Mouse (Mus musculus): Measurements from ENCODE around the gene Ubc. TPM values are rescaled to one million over a fixed set of nuclear protein-coding genes. Genes with fewer than 3 reads are reported as not detected.
"Not testable (repeated sequence)": the region's sequence is repeated elsewhere in the genome, so short reads cannot be mapped to it uniquely, and the experiment has no call there.

The Ubc gene
- total RNA-seq, 2 experiments from 2014 or later, result 856 to 1,567 TPM

DNA sequence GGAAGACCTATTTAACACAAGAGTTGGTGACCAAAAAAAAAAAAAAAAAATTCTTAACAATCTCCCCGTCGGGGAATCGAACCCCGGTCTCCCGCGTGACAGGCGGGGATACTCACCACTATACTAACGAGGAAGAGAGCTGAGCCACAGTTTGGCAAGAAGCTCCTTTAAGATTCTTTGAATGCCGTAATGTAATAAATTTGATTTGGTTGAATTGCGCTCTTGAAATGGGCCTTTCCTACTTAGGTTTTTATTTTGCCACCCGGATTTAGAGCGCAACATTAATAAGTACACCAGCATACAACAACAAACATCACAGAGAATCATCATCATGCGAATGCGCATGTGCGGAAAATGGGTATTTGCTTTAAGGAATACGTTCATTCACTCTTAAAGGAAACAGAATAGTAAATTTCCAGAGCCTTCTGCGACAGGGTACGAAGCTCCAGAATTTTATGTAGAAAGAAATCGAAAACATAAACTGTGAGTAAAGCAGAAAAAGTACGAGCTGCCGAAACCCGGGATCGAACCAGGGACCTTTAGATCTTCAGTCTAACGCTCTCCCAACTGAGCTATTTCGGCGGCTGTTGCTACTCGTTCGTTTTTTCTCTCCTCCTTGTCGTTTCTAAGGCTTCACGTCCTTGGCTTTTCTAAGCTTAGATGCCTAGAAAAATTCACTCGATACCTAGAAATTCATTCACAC, 15.7 kb upstream of the Ubc start:
- peak; percentile 91 for DNase-seq
- intact Hi-C loops (cut with DNase I), result loop anchor here (2.0 kb wide), 1 partner anchor 17 kb away; the partner anchor contains the start of gene Gm10382

DNA sequence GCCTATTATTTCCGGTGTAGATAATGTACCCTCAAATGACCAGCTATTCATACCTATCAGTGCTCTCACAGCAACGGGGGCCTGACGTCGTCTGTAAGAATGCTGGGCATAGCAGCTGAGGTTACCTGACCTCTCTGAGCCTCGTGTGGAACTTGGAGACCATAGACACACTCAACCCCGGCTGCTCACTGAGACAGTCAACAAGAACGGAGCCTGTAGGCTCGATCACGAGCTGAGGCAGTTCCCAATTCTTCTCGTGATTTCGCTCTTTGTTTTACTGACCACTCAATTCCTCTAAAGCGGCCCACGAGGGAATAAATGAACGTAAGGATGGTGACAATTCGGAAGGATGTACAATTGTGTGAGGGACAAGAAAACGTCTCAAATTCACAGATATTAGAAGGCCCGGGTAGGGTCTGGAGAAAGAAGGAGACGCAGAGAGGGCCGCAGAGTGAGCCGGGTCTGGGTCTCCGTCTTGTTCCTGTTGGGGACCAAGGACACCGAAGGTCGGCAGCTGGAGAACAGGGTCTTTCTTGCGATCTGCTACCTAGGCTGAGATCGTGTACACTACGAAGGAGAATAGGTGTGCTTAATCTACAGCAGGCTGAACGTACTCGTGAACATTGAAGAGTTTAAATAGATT, 15.0 kb upstream of the Ubc start:
- intact Hi-C loops (cut with DNase I), result loop anchor here (2.0 kb wide), 1 partner anchor 16 kb away; the partner anchor contains the start of gene Gm10382
- DNase-seq, result peak; percentile 59 to 89

DNA sequence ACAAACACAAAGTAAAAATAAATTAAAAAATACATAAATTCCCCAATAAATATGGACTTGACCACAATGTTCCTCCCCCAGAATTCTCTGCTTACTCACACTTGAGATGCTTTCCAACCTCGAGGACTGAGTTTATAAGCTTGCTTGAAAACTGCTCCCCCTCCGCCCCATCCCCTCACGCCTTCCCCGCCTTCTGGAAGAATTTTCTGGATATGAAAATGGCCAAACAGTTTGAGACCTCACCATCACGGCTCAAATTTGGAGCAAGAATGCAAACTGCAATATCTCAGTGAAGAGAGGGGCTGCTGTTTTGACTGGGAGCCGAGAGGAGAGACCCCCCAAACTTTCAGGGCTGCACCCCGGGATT, 14.5 kb upstream of the Ubc start:
- no peak for DNase-seq
- intact Hi-C loops (cut with DNase I), result loop anchor here (2.0 kb wide), 1 partner anchor 16 kb away; the partner anchor contains the start of gene Gm10382

DNA sequence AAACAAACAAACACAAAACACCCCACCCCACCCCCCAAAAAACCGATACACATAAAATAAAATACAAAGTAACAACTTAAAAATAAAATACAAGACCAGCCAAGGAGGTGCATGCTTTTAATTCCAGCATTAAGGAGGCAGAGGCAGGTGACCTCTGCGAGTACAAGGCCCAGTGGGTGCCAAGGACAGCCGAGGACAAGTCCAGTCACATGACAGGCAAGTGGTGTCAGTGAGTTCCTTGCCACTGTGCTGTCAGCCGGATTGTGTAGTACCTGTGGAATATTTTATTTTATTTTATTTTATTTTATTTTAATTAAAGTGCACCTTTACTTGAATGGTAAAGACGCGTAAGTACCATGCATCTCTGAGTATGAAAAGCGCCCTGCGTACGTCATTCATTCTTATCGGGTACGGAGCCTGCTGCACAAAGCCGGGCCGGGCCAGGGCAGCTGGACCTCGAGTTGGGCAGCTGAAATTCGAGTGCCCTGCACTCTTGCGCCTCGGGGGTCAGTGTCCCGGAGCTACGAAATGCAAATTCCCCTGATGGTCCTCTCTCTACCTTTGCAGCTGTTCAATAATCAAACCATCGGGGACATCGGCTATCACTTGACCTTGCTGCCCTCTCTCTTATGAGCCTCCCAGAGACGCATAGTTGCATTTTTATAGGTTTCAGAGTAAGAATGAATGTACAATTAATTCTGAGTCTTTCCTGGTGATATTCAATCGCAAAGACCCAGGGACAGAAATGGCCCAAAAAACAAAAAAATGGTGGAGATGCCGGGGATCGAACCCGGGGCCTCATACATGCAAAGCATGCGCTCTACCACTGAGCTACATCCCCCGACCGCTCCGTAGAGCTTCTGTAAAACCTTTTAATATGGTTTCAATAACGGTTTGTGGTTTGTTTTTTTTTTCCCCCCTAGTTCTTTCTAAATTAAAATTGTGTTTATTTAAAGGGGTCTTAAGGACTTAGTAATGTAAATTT, 13.8 kb upstream of the Ubc start:
- intact Hi-C loops (cut with DNase I), result loop anchor here (2.0 kb wide), 1 partner anchor 15 kb away; the partner anchor contains the start of gene Gm10382
- DNase-seq, result peak; percentile 79 to 80

- intact Hi-C loops (cut with DNase I), result no loop called here
- DNase-seq, result no peak
Measured at GRCm38 (mm10) chr5:125402991-125403390, 13.0 kb upstream of the Ubc start.

DNA sequence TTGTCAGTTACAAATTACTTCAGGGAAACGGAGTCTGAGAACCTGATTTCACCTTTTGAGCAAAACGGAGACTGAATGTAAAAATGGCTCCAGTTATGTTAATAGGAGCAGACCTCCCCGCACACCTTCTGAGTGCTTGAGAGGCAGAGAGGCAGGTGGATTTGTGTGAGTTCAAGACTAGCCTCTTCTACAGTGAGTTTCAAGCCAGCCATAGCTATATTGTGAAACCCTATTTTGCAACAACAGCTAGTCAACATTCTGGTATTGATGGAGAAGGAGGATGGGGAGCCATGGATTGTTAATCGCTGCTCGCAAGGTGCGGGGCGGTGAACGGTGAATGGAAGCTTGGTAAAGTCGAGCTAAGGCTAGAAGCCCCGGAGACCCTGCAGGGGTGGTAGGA, 12.5 kb upstream of the Ubc start:
- intact Hi-C loops (cut with DNase I), result no loop called here
- DNase-seq, result no peak

GRCm38 (mm10) chr5:125400903-125401302, 10.9 kb upstream of the Ubc start:
- intact Hi-C loops (cut with DNase I), result no loop called here
- no peak for DNase-seq

- intact Hi-C loops (cut with DNase I), result no loop called here
- DNase-seq, result no peak
Measured at GRCm38 (mm10) chr5:125395008-125395407, 5.0 kb upstream of the Ubc start.

DNA sequence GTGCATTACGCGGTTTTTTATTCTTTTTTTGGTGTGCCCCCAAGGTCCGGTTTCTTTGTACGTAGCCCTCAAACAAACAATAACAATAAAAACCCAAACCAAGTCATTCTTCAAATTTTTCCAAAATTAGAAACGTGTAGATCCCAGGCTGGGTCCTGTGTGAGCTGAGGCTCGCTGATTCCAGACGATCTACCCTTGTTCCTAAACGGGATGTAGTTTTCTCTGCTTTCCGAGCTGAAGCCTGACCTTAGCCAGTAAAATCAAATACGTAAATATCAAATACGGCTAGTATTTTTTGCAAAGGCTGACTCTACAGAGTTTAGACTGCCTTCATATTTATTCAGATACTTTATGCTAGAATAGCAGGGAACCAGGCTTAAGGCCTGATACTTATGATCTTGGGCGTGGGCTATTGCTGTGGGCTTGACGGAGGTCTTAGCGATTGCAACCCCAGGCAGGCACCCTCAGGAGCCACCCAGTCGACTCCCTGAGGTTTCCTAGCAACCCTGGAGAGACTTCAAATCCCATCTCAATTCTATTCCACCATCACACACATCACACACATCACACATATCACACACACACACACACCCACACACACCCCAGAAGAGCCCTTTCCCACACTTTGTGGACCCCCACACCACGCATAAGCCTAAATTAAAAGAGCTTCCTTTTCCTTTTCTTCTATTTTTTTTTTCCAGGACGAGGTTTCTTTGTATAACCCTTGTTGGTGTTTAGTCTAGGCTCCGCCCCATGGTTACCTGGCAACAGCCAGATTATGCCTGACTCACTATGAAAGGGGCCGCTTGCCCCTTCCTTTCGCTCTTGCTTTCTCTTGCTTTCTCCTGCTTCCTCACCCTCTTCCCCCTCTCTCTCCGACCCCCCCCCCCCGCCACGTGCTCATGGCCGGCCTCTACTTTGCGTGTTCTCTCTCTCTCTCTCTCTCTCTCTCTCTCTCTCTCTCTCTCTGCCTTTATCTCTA, 3.9 kb upstream of the Ubc start:
- intact Hi-C loops (cut with DNase I), result no loop called here

DNA sequence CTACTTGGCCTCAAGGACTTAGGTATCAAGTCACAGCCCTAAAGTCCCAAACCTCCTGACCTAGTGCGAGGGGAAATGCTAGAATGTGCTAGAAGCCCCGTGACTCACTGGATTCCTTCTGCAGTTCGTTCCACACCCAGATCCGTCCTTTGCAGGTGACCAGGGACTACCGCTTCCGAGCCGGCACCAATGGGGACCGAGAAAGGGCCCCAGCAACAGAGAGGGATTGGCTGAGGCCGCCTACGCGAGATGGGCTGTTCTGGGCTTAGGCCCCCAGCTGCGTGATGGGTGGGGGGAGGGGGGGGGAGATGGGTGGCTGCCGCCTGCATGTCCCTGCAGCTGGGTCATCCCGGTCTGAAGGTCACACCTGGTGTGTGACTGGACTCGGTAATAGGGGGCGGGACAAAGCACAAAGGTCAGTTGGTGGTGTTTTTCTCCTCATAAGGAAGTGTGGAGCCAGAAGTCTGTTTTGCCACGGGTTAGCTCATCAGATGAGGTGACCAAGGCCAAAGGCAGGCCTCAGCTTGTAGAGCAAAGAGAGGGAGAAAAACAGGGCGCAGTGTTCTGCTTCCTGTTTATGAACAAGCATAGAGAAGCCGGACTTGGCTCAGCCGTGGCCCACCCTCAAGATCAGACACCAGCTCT, 3.1 kb upstream of the Ubc start:
- DNase-seq, result peak; percentile 96 to 99
- intact Hi-C loops (cut with DNase I), result no loop called here

More for the DNA sequence above, 3.9 kb upstream of the Ubc start:
- DNase-seq, result peak; percentile 75 to 76

GRCm38 (mm10) chr5:125392618-125392976, 2.6 kb upstream of the Ubc start:
- no peak for DNase-seq

GRCm38 (mm10) chr5:125392176-125392575, 2.2 kb upstream of the Ubc start:
- intact Hi-C loops (cut with DNase I), result not testable (repeated sequence)
- peak in 1 of 2 experiments; percentile 29 for DNase-seq

More at GRCm38 (mm10) chr5:125392618-125392976, 2.6 kb upstream of the Ubc start:
- intact Hi-C loops (cut with DNase I), result no loop called here

DNA sequence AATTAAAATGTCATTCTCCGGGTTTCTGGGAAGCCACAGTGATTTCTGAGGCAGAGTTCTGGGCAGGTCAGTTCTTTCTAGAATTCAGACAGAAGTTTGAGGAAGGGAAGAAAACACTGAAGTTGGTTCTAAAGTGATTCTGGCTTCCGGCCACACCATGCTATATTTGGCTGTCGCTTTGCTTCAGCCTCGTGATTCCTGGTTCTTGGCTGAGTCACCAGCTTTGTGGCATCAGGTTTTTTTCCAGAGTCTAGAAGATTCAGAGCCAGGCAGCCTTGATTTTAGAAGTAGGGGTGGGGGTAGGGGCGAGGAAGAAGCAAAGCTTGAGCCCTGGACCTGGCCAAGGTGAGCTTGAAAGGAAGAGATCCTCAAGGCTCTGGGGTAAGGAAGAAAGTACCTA, 1.6 kb upstream of the Ubc start:
- intact Hi-C loops (cut with DNase I), result no loop called here
- DNase-seq, result peak; percentile 75 to 77

GRCm38 (mm10) chr5:125390906-125391477, 990 bp upstream of the Ubc start:
- DNase-seq, result peak in 1 of 2 experiments; percentile 44
- intact Hi-C loops (cut with DNase I), result no loop called here

DNA sequence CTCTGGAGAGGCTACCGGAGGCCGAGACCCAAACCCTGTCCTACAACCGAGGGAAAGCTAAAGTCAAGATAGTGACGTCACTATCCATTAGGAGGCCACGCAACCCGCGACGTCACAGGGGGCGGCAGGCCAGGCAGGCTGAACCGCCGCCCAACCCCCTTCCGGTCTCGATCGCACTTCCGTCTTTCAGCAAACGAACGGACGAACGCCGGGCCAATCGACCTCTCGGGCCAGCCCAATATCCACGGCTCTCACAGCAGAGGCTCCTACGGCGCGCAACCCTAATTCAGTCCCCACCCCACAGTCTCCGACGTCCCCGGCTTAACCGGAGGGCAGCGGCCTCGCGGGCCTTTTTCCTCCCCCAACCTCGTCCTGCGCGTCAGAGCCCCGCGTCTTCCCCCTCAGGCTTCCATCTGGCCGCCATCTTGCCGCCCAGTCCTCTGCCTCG, 847 bp downstream of the Ubc start, which contains the start of gene Gm10382:
Gm10382 (plus strand) TSS at position 192 of the 448 bp plus-strand sequence.
- DNase-seq, result peak; percentile 88 to 89
- intact Hi-C loops (cut with DNase I), result loop anchor here (2.0 kb wide), 1 partner anchor 16 kb away; no protein-coding TSS in a partner anchor

- intact Hi-C loops (cut with DNase I), result loop anchor here (2.0 kb wide), 1 partner anchor 16 kb away; no protein-coding TSS in a partner anchor
- peak in 1 of 2 experiments; percentile 18 for DNase-seq
Measured at GRCm38 (mm10) chr5:125388358-125389092, 1.5 kb downstream of the Ubc start.

GRCm38 (mm10) chr5:125387295-125387694, 2.7 kb downstream of the Ubc start:
- DNase-seq; intact Hi-C loops (cut with DNase I): not testable (repeated sequence)
